Mouse (Mus musculus) lung, adult 2 months (tissue): ENCODE data around the gene Zfp827.

Source experiments
- CTCF ChIP-seq: fragments of 200-500 bp; IDR thresholded peaks from 2 replicates; pipeline ENCODE4 v1.5.1; 2011; ENCODE audit warnings: mild to moderate bottlenecking, low read length, control low read depth; ENCODE audit not compliant: insufficient read depth
- POLR2A ChIP-seq: fragments of 200-500 bp; IDR thresholded peaks from 2 replicates; pipeline ENCODE4 v1.6.1; 2011; ENCODE audit warnings: low read depth, mild to moderate bottlenecking, control low read depth, low read length, borderline replicate concordance; ENCODE audit errors: extremely low read depth

- no peak for TF ChIP-seq POLR2A
- no peak for TF ChIP-seq CTCF
These were observed 129.1 kb downstream of the Zfp827 start for GRCm38 (mm10) chr8:79157366-79157765.
